Mouse (Mus musculus): ENCODE measurements around the gene Gm10959.

Gene Gm10959

DNA sequence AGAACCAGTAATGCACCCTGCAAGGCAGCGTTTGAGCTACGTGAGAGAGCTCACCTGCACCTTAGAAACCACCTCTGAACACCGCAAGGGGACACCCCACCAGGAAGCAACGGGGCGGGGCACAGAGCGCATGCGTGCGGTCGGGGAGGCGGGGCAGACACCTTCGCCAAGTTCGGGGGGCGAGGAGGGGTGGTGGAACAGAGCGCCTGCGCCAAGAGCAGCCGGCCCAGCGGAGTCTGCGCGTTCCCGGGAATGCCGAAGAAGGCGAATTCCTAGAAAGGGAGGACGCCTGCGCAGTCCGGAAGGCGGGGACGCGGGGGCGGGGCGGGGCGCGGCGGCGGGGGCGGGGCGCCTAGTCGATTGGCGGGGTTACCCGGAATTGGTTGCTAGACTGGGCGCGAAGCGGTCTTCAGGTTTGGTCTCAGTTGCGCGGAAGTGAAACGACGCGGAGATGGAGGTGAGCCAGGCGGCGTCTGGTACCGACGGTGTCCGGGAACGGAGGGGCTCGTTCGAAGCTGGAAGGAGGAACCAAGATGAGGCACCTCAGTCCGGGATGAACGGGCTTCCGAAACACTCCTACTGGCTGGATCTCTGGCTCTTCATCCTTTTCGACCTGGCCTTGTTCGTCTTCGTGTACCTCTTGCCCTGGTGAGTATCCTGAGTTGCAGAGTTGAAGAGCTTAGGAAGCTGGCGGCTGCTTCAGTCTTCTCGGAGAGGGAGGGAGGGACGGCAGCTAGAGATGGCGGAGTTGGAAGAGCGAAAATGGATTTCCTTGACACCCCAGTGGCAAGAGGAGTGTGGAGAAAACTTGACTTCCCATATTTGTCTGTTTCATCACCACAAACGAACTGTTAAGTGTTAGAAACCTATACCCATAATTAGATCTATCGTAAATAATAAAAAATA lies 5.1 kb upstream of the Gm10959 start, which contains the start of gene 1810037I17Rik:
1810037I17Rik (plus strand) TSS at position 195 of the 906 bp plus-strand sequence.
- Histone ChIP-seq H3K27me3 (ENCODE audit: insufficient read depth, low read length) (no peaks in the 10 kb centered on the region), H3K36me3 (ENCODE audit: insufficient read depth, low read length) (peaks cover 19% of the 10 kb centered on the region), H3K9me3 (ENCODE audit: low read length) (no peaks in the 10 kb centered on the region), H3K4me1 (replicated peaks; ENCODE audit: low read depth, low read length) (peaks cover 51% of the 10 kb centered on the region), H3K4me3 (replicated peaks; ENCODE audit: low read length) (peak within 1 kb of the TSS; percentile 87)
- TF ChIP-seq POU5F1 (IDR thresholded peaks at IDR 0.05; ENCODE audit: borderline replicate concordance, low read length) (no peak), CTCF (conservative IDR thresholded peaks at IDR 0.05; ENCODE audit: low read length) (no peak), NANOG (IDR thresholded peaks at IDR 0.05; ENCODE audit: borderline replicate concordance, low read length) (no peak)

DNA sequence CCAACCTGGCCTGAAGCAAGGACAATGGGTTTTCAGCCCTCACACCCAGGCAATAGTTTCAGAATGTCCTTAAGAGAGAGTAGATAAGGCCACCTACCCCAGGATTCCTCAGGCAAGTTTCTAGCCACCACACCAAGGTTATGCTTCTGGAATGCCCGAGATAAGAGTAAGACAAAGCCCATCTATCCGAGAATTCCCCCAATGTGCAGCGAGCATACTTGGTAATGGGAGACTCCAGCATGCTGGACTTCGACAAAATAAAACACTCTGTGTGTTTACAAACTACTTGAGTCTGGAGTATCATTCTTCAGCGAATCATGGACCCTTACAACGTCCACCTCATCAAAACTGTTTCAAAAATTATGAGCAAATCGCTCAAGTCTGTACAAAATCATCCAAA lies 4.0 kb upstream of the Gm10959 start:
- Histone ChIP-seq H3K27me3 (ENCODE audit: insufficient read depth, low read length) (no peaks in the 10 kb centered on the region), H3K4me1 (replicated peaks; ENCODE audit: low read depth, low read length) (peaks cover 55% of the 10 kb centered on the region), H3K9me3 (ENCODE audit: low read length) (no peaks in the 10 kb centered on the region), H3K4me3 (replicated peaks; ENCODE audit: low read length) (peak overlapping the region; percentile 20), H3K36me3 (ENCODE audit: insufficient read depth, low read length) (peaks cover 19% of the 10 kb centered on the region)
- TF ChIP-seq CTCF (conservative IDR thresholded peaks at IDR 0.05; ENCODE audit: low read length) (no peak), NANOG (IDR thresholded peaks at IDR 0.05; ENCODE audit: borderline replicate concordance, low read length) (no peak), POU5F1 (IDR thresholded peaks at IDR 0.05; ENCODE audit: borderline replicate concordance, low read length) (no peak)

DNA sequence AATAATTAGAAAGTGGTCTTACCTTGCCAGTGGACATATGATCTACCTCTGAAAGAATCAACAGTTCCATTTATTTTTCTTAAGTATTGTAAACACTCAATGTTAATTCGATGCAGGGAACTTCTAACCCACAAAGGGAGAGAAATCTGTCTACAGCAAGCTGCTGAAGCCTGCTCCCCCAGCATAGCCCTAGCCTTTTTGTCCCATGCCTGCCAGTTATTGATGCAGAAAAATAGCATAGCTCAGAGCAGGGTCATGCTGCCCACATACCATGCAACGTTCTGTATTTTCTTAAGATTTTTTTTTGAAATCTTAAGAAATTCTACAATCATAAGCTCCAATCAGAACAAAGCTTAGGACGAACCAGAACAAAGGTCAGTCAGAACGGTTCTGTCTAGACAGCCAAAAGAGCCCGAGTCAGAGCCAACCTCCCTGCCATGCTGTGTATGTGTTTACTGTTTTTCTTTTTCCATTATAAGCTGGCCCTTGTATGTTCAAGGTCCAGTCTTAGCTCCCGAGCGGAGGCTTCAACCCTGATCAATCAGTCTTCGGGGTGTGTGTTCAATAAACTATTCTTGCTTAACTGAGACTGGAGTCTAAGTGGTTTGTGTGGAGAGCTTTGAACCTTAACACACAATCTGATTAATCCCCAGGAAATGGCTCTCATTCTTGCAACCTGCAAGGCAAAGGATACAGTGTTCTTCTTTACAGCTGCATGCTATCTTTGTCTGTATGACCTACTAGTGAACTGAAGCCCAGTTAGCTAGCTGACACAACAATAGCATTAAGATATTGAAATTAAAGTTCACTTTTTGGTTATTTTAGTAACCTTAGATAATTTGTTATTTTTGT lies 2.7 kb upstream of the Gm10959 start:
- H3K4me3 ChIP-seq (replicated peaks; ENCODE audit: low read length) = no peak overlapping the region
- H3K27me3 ChIP-seq (ENCODE audit: insufficient read depth, low read length) = no peaks in the 10 kb centered on the region
- no peaks in the 10 kb centered on the region for H3K9me3 ChIP-seq (ENCODE audit: low read length)
- H3K36me3 ChIP-seq (ENCODE audit: insufficient read depth, low read length) = peaks cover 11% of the 10 kb centered on the region
- TF ChIP-seq POU5F1 (IDR thresholded peaks at IDR 0.05; ENCODE audit: borderline replicate concordance, low read length) (no peak), NANOG (IDR thresholded peaks at IDR 0.05; ENCODE audit: borderline replicate concordance, low read length) (no peak), CTCF (conservative IDR thresholded peaks at IDR 0.05; ENCODE audit: low read length) (no peak)
- H3K4me1 ChIP-seq (replicated peaks; ENCODE audit: low read depth, low read length) = peaks cover 48% of the 10 kb centered on the region

DNA sequence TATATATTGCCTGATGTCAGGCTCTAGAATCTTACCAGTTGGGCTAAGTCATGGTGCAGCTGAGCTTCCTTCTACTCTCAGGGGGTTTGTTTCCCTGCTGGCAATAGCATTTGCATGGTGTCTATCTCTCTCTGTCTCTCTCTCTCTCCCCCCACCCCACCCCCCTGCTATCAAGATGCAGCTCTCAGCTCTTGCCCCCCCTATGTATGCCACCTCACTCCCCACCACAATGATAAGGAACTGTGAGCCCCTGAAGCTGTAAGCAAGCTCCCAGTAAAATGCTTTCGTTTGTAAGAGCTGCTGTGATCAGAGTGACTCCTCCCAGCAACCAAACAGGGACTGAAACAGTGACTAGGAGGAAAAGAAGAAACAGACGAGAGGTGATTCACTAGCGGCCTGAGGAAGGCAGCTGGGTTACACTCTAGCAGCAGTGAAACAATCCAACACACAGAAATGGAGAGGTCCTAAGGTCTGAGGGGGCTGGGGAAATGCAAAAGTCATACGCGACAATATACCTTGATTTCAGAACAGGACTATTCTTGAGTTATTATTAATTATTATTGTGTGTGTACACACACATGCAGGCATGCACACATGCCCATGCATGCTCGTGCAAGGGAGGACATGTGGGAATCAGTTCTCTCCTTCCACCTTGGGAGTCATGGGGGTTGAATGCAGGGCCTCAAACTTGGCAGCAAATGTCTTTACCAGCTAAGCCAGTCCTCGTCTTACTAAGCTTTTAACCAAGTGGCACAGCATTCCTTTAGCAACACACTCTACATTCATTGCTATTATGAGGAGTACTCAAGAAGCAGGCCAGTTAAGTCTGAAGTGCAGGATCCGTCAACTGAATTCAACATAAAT lies 1.6 kb upstream of the Gm10959 start:
- Histone ChIP-seq H3K4me3 (replicated peaks; ENCODE audit: low read length) (no peak overlapping the region), H3K27me3 (ENCODE audit: insufficient read depth, low read length) (no peaks in the 10 kb centered on the region), H3K4me1 (replicated peaks; ENCODE audit: low read depth, low read length) (peaks cover 37% of the 10 kb centered on the region), H3K9me3 (ENCODE audit: low read length) (no peaks in the 10 kb centered on the region), H3K36me3 (ENCODE audit: insufficient read depth, low read length) (peaks cover under 1% of the 10 kb centered on the region; the same call in 1 of the 2 replicates)
- TF ChIP-seq NANOG (IDR thresholded peaks at IDR 0.05; ENCODE audit: borderline replicate concordance, low read length) = no peak
- TF ChIP-seq POU5F1 (IDR thresholded peaks at IDR 0.05; ENCODE audit: borderline replicate concordance, low read length) = no peak
- no peak for TF ChIP-seq CTCF (conservative IDR thresholded peaks at IDR 0.05; ENCODE audit: low read length)

DNA sequence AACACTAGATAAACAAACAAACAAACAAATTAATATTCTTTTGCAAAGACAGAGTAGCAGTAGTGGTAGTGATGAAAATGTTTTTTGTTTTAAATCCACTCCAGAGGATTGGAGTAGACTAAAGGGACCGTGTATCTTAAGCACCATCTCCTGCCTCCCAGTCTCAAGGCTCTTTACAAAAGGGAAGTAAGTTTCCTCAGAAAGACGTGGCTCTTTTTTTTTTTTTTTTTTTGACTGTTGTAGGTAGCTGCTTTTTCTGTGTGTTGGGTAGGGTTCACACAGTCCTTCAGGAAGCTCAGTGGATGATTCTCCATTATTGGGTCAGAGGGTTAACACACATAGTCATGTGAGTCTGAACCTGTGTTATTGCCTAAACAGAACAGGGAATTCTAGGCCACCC lies 488 bp downstream of the Gm10959 start:
- Histone ChIP-seq H3K9me3 (ENCODE audit: low read length) (no peaks in the 10 kb centered on the region), H3K36me3 (ENCODE audit: insufficient read depth, low read length) (no peaks in the 10 kb centered on the region), H3K4me3 (replicated peaks; ENCODE audit: low read length) (no peak overlapping the region), H3K27me3 (ENCODE audit: insufficient read depth, low read length) (no peaks in the 10 kb centered on the region), H3K4me1 (replicated peaks; ENCODE audit: low read depth, low read length) (peaks cover 34% of the 10 kb centered on the region)
- TF ChIP-seq POU5F1 (IDR thresholded peaks at IDR 0.05; ENCODE audit: borderline replicate concordance, low read length) (no peak), NANOG (IDR thresholded peaks at IDR 0.05; ENCODE audit: borderline replicate concordance, low read length) (no peak), CTCF (conservative IDR thresholded peaks at IDR 0.05; ENCODE audit: low read length) (no peak)

DNA sequence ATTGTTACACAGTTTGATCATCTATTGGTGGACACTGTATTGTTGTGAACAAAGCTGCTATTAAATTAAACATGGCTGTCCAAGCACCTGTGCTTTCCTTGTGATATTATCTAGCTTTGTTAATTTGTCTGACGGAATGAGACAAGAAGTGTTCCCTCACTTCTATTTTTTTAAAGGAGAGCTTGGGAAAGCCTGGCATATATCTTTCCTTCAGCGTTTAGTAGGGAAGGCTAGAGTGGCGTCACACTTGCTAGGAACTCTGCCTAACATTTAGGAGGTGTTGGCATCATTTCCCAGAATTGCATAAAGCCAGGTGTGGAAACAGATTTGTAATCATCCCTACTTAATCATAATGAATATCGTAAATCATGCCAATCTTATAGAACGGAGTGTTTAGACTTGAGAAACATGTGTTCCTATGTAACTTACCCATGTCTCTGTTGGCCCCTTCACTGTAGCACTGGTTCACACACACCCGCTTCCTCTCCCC lies 2.9 kb downstream of the Gm10959 start:
- H3K4me3 ChIP-seq (replicated peaks; ENCODE audit: low read length) = no peak overlapping the region
- no peak for TF ChIP-seq POU5F1 (IDR thresholded peaks at IDR 0.05; ENCODE audit: borderline replicate concordance, low read length)
- no peak for TF ChIP-seq NANOG (IDR thresholded peaks at IDR 0.05; ENCODE audit: borderline replicate concordance, low read length)
- TF ChIP-seq CTCF (conservative IDR thresholded peaks at IDR 0.05; ENCODE audit: low read length) = no peak
- H3K9me3 ChIP-seq (ENCODE audit: low read length) = no peaks in the 10 kb centered on the region
- H3K4me1 ChIP-seq (replicated peaks; ENCODE audit: low read depth, low read length) = peaks cover 23% of the 10 kb centered on the region
- no peaks in the 10 kb centered on the region for H3K36me3 ChIP-seq (ENCODE audit: insufficient read depth, low read length)
- H3K27me3 ChIP-seq (ENCODE audit: insufficient read depth, low read length) = no peaks in the 10 kb centered on the region

DNA sequence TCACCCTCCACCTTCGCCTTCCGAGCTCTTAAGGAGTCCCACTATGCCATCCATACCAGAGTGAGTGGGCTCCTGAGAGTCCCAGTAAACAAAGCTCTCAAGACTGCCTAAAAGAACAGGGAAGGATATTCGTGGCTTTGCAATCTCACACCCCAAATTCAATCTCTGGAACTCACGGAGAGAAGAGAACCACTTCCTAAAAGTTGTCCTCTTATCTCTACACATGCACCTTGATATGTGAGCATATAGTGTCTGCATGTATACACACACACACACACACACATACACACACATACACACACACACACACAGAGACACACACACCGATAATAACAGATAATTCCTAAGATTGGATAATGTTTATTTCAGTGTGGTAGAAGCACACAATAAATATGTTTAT lies 3.7 kb downstream of the Gm10959 start:
- Histone ChIP-seq H3K4me3 (replicated peaks; ENCODE audit: low read length) (no peak overlapping the region), H3K9me3 (ENCODE audit: low read length) (no peaks in the 10 kb centered on the region), H3K4me1 (replicated peaks; ENCODE audit: low read depth, low read length) (peaks cover 16% of the 10 kb centered on the region), H3K36me3 (ENCODE audit: insufficient read depth, low read length) (no peaks in the 10 kb centered on the region), H3K27me3 (ENCODE audit: insufficient read depth, low read length) (no peaks in the 10 kb centered on the region)
- TF ChIP-seq CTCF (conservative IDR thresholded peaks at IDR 0.05; ENCODE audit: low read length) (no peak), NANOG (IDR thresholded peaks at IDR 0.05; ENCODE audit: borderline replicate concordance, low read length) (no peak), POU5F1 (IDR thresholded peaks at IDR 0.05; ENCODE audit: borderline replicate concordance, low read length) (no peak)

Data from E14TG2a.4 (cell line).